Mouse (Mus musculus) testis, adult 10 weeks (tissue): Measurements from ENCODE around the gene Rsrc2. TPM values are rescaled to one million over a fixed set of nuclear protein-coding genes. Genes with fewer than 3 reads are reported as not detected.

Experiments used
- polyA plus RNA-seq: library from polyadenylated mRNA; stranded (reverse); fragments of 350-450 nt; fragmentation: Illumina TruSeq; extraction: RNeasy Lipid Tissue Mini Kit (QIAGEN cat#74804); gene quantifications from one replicate; pipeline ENCODE4 v1.2.3, GENCODE M21; 2014; ENCODE audit warnings: low read depth, low replicate concordance

Gene Rsrc2
- 172 TPM for polyA plus RNA-seq

GRCm38 (mm10) chr5:123749065-123750064, at the start of gene Rsrc2, which contains the start of gene Kntc1:
Rsrc2 (minus strand) TSS chr5:123749414.
Kntc1 (plus strand) TSS chr5:123749716.

GRCm38 (mm10) chr5:123720328-123721311, 28.6 kb downstream of the Rsrc2 start, which contains the start of gene Zcchc8:
Zcchc8 (minus strand) TSS chr5:123721100.

GRCm38 (mm10) chr5:123684221-123685144, 64.7 kb downstream of the Rsrc2 start, which contains the start of gene Clip1:
Clip1 (minus strand) TSS chr5:123684618.

Other genes starting within 250 kb of the Rsrc2 start
- gene B3gnt4, start 239.0 kb downstream of the Rsrc2 start, polyA plus RNA-seq = 0.73 TPM
- gene Diablo, start 225.2 kb downstream of the Rsrc2 start, polyA plus RNA-seq = 695 TPM
- not detected for gene Gm49027, start 223.9 kb downstream of the Rsrc2 start, polyA plus RNA-seq
- 6.0 TPM for gene Vps33a, start 176.4 kb downstream of the Rsrc2 start, polyA plus RNA-seq
- gene Clip1, start 64.8 kb downstream of the Rsrc2 start, polyA plus RNA-seq = 101 TPM
- 287 TPM for gene Zcchc8, start 28.3 kb downstream of the Rsrc2 start, polyA plus RNA-seq
- 34.4 TPM for gene Kntc1, start 302 bp upstream of the Rsrc2 start, polyA plus RNA-seq
- gene Hcar2, start 116.1 kb upstream of the Rsrc2 start, polyA plus RNA-seq = not detected
- gene Hcar1, start 130.6 kb upstream of the Rsrc2 start, polyA plus RNA-seq = not detected
- 294 TPM for gene Denr, start 157.8 kb upstream of the Rsrc2 start, polyA plus RNA-seq
- gene Gm43518, start 178.0 kb upstream of the Rsrc2 start, polyA plus RNA-seq = 2.5 TPM
- 177 TPM for gene Ccdc62, start 181.3 kb upstream of the Rsrc2 start, polyA plus RNA-seq
- 0.77 TPM for gene Hip1r, start 224.2 kb upstream of the Rsrc2 start, polyA plus RNA-seq